Mouse (Mus musculus) midbrain, embryonic 12.5 days (tissue): ENCODE measurements around the gene Ap1m1. TPM values are rescaled to one million over a fixed set of nuclear protein-coding genes. Genes with fewer than 3 reads are reported as not detected.

ENCODE experiments used
- ATAC-seq: fragments of 200-750 bp; cut with Nextera tagmentation; 2 replicates; pipeline ENCODE4 v1.8.0; 2017; ENCODE audit warnings: low read depth, moderate TSS enrichment, moderate library complexity; ENCODE audit not compliant: low FRiP score
- H3K27ac ChIP-seq: fragments of 300-500 bp; sonication (generic); replicated peaks from 2 replicates; pipeline ENCODE4 v1.5.1; 2016; ENCODE audit warnings: mild to moderate bottlenecking
- H3K27me3 ChIP-seq: fragments of 300-500 bp; sonication (generic); 2 replicates; pipeline ENCODE4 v1.6.1; 2016; ENCODE audit warnings: mild to moderate bottlenecking
- H3K36me3 ChIP-seq: fragments of 300-500 bp; sonication (generic); 2 replicates; pipeline ENCODE4 v1.6.1; 2016
- H3K4me1 ChIP-seq: fragments of 300-500 bp; sonication (generic); 2 replicates; pipeline ENCODE4 v1.6.1; 2016
- H3K4me2 ChIP-seq: fragments of 300-500 bp; sonication (generic); replicated peaks from 2 replicates; pipeline ENCODE4 v1.6.1; 2016; ENCODE audit warnings: mild to moderate bottlenecking, moderate library complexity
- H3K4me3 ChIP-seq: fragments of 300-500 bp; sonication (generic); 2 replicates; pipeline ENCODE4 v1.5.1; 2016; ENCODE audit warnings: mild to moderate bottlenecking
- H3K9ac ChIP-seq: fragments of 300-500 bp; sonication (generic); replicated peaks from 2 replicates; pipeline ENCODE4 v1.6.1; 2016; ENCODE audit warnings: mild to moderate bottlenecking, moderate library complexity
- H3K9me3 ChIP-seq: fragments of 300-500 bp; sonication (generic); 2 replicates; pipeline ENCODE4 v1.6.1; 2016; ENCODE audit warnings: mild to moderate bottlenecking
- WGBS: fragments of 180-500 bp; shearing (Covaris S2); methylation state at CpG from one replicate; pipeline ENCODE4 v1.1.7; 2016; 5-methylcytosine and 5-hydroxymethylcytosine counted together
- polyA plus RNA-seq: library from polyadenylated mRNA; unstranded; fragments of >200 nt; fragmentation: Nextera tagmentation; extraction: Ambion mirVana; gene quantifications from 2 replicates; pipeline ENCODE4 v1.2.1, GENCODE M21; 2016

Gene Ap1m1
- polyA plus RNA-seq, 1 experiment from 2014 or later = 211 TPM

GRCm38 (mm10) chr8:72272361-72272760 lies 32.5 kb downstream of the Ap1m1 start:
- H3K36me3 ChIP-seq = no peaks in the 10 kb centered on the region
- H3K9me3 ChIP-seq = no peaks in the 10 kb centered on the region
- 19% methylated on average over 3 of the region's 3 CpGs for WGBS
- H3K27me3 ChIP-seq = no peaks in the 10 kb centered on the region
- H3K4me1 ChIP-seq = no peaks in the 10 kb centered on the region
- H3K4me2 ChIP-seq = no peak overlapping the region
- no peak for ATAC-seq
- H3K9ac ChIP-seq = no peak overlapping the region
- H3K4me3 ChIP-seq = no peak overlapping the region
- no peak overlapping the region for H3K27ac ChIP-seq

GRCm38 (mm10) chr8:72273111-72273770 lies 33.4 kb downstream of the Ap1m1 start:
- Histone ChIP-seq H3K36me3 (no peaks in the 10 kb centered on the region), H3K27me3 (no peaks in the 10 kb centered on the region), H3K9me3 (no peaks in the 10 kb centered on the region), H3K4me1 (no peaks in the 10 kb centered on the region), H3K9ac (no peak overlapping the region), H3K4me3 (no peak overlapping the region), H3K4me2 (no peak overlapping the region), H3K27ac (no peak overlapping the region)
- no peak for ATAC-seq
- 69% methylated on average over 1 of the region's 1 CpGs for WGBS

GRCm38 (mm10) chr8:72273807-72274206 lies 34.0 kb downstream of the Ap1m1 start:
- no peaks in the 10 kb centered on the region for H3K9me3 ChIP-seq

GRCm38 (mm10) chr8:72277244-72277643 lies 37.4 kb downstream of the Ap1m1 start:
- 92% methylated on average over 3 of the region's 3 CpGs for WGBS

More at GRCm38 (mm10) chr8:72273807-72274206, 34.0 kb downstream of the Ap1m1 start:
- Histone ChIP-seq H3K27me3 (no peaks in the 10 kb centered on the region), H3K27ac (no peak overlapping the region), H3K4me2 (no peak overlapping the region), H3K4me1 (no peaks in the 10 kb centered on the region), H3K4me3 (no peak overlapping the region), H3K36me3 (no peaks in the 10 kb centered on the region), H3K9ac (no peak overlapping the region)
- no peak for ATAC-seq
- 79% methylated on average over 5 of the region's 5 CpGs for WGBS

GRCm38 (mm10) chr8:72279151-72279550 lies 39.3 kb downstream of the Ap1m1 start:
- no peak for ATAC-seq
- WGBS = 76% methylated on average over 7 of the region's 7 CpGs

More at GRCm38 (mm10) chr8:72277244-72277643, 37.4 kb downstream of the Ap1m1 start:
- Histone ChIP-seq H3K4me1 (no peaks in the 10 kb centered on the region), H3K27me3 (no peaks in the 10 kb centered on the region), H3K4me3 (no peak overlapping the region), H3K9me3 (no peaks in the 10 kb centered on the region), H3K36me3 (no peaks in the 10 kb centered on the region), H3K4me2 (no peak overlapping the region), H3K9ac (no peak overlapping the region), H3K27ac (no peak overlapping the region)
- no peak for ATAC-seq

GRCm38 (mm10) chr8:72281634-72282033 lies 41.8 kb downstream of the Ap1m1 start:
- H3K36me3 ChIP-seq = no peaks in the 10 kb centered on the region
- 50% methylated on average over 3 of the region's 3 CpGs for WGBS

More at GRCm38 (mm10) chr8:72279151-72279550, 39.3 kb downstream of the Ap1m1 start:
- Histone ChIP-seq H3K4me2 (no peak overlapping the region), H3K27ac (no peak overlapping the region), H3K9me3 (no peaks in the 10 kb centered on the region), H3K36me3 (no peaks in the 10 kb centered on the region), H3K4me1 (no peaks in the 10 kb centered on the region), H3K27me3 (no peaks in the 10 kb centered on the region), H3K9ac (no peak overlapping the region), H3K4me3 (no peak overlapping the region)

GRCm38 (mm10) chr8:72285285-72285684 lies 45.5 kb downstream of the Ap1m1 start:
- H3K27ac ChIP-seq = no peak overlapping the region
- no peaks in the 10 kb centered on the region for H3K9me3 ChIP-seq
- no peak overlapping the region for H3K4me3 ChIP-seq
- H3K4me2 ChIP-seq = no peak overlapping the region
- no peaks in the 10 kb centered on the region for H3K27me3 ChIP-seq
- no peak for ATAC-seq
- no peaks in the 10 kb centered on the region for H3K36me3 ChIP-seq
- H3K9ac ChIP-seq = no peak overlapping the region
- 76% methylated on average over 4 of the region's 4 CpGs for WGBS
- no peaks in the 10 kb centered on the region for H3K4me1 ChIP-seq

More at GRCm38 (mm10) chr8:72281634-72282033, 41.8 kb downstream of the Ap1m1 start:
- Histone ChIP-seq H3K4me3 (no peak overlapping the region), H3K4me1 (no peaks in the 10 kb centered on the region), H3K4me2 (no peak overlapping the region), H3K9ac (no peak overlapping the region), H3K27ac (no peak overlapping the region), H3K9me3 (no peaks in the 10 kb centered on the region), H3K27me3 (no peaks in the 10 kb centered on the region)
- no peak for ATAC-seq

GRCm38 (mm10) chr8:72289051-72289450 lies 49.2 kb downstream of the Ap1m1 start:
- Histone ChIP-seq H3K4me3 (no peak overlapping the region), H3K27me3 (no peaks in the 10 kb centered on the region), H3K27ac (no peak overlapping the region), H3K9ac (no peak overlapping the region), H3K9me3 (no peaks in the 10 kb centered on the region), H3K4me2 (no peak overlapping the region), H3K36me3 (no peaks in the 10 kb centered on the region), H3K4me1 (no peaks in the 10 kb centered on the region)
- ATAC-seq = no peak

- H3K9ac ChIP-seq = no peak overlapping the region
- no peak overlapping the region for H3K27ac ChIP-seq
- H3K4me1 ChIP-seq = no peaks in the 10 kb centered on the region
- no peaks in the 10 kb centered on the region for H3K9me3 ChIP-seq
- no peak overlapping the region for H3K4me2 ChIP-seq
- 85% methylated on average over 2 of the region's 2 CpGs for WGBS
- no peaks in the 10 kb centered on the region for H3K36me3 ChIP-seq
- H3K4me3 ChIP-seq = no peak overlapping the region
- H3K27me3 ChIP-seq = no peaks in the 10 kb centered on the region
- ATAC-seq = no peak
Measured at GRCm38 (mm10) chr8:72291104-72291503, 51.3 kb downstream of the Ap1m1 start.

GRCm38 (mm10) chr8:72293309-72293708 lies 53.5 kb downstream of the Ap1m1 start:
- H3K27ac ChIP-seq = no peak overlapping the region
- H3K4me3 ChIP-seq = no peak overlapping the region
- no peaks in the 10 kb centered on the region for H3K9me3 ChIP-seq
- H3K4me2 ChIP-seq = no peak overlapping the region
- H3K36me3 ChIP-seq = no peaks in the 10 kb centered on the region
- H3K4me1 ChIP-seq = no peaks in the 10 kb centered on the region
- ATAC-seq = no peak
- H3K27me3 ChIP-seq = no peaks in the 10 kb centered on the region
- H3K9ac ChIP-seq = no peak overlapping the region

GRCm38 (mm10) chr8:72295125-72295524 lies 55.3 kb downstream of the Ap1m1 start:
- no peak for ATAC-seq
- 82% methylated on average over 3 of the region's 3 CpGs for WGBS
- Histone ChIP-seq H3K9me3 (no peaks in the 10 kb centered on the region), H3K4me1 (no peaks in the 10 kb centered on the region), H3K36me3 (no peaks in the 10 kb centered on the region), H3K4me2 (no peak overlapping the region), H3K4me3 (no peak overlapping the region), H3K27ac (no peak overlapping the region), H3K9ac (no peak overlapping the region), H3K27me3 (no peaks in the 10 kb centered on the region)

GRCm38 (mm10) chr8:72295679-72296078 lies 55.9 kb downstream of the Ap1m1 start:
- 67% methylated on average over 8 of the region's 8 CpGs for WGBS
- Histone ChIP-seq H3K4me1 (no peaks in the 10 kb centered on the region), H3K36me3 (no peaks in the 10 kb centered on the region), H3K9ac (no peak overlapping the region), H3K4me3 (no peak overlapping the region), H3K9me3 (no peaks in the 10 kb centered on the region), H3K27me3 (no peaks in the 10 kb centered on the region), H3K4me2 (no peak overlapping the region), H3K27ac (no peak overlapping the region)
- ATAC-seq = no peak

GRCm38 (mm10) chr8:72296561-72296960 lies 56.7 kb downstream of the Ap1m1 start:
- ATAC-seq = no peak
- no peak overlapping the region for H3K4me3 ChIP-seq
- no peaks in the 10 kb centered on the region for H3K27me3 ChIP-seq
- no peak overlapping the region for H3K9ac ChIP-seq
- H3K9me3 ChIP-seq = no peaks in the 10 kb centered on the region
- H3K36me3 ChIP-seq = no peaks in the 10 kb centered on the region
- WGBS = 92% methylated on average over 8 of the region's 8 CpGs
- H3K4me2 ChIP-seq = no peak overlapping the region
- H3K4me1 ChIP-seq = no peaks in the 10 kb centered on the region
- H3K27ac ChIP-seq = no peak overlapping the region
